Mouse (Mus musculus) embryonic facial prominence, embryonic 13.5 days (tissue): ENCODE results near the gene Slc6a6. TPM values are rescaled to one million over a fixed set of nuclear protein-coding genes. Genes with fewer than 3 reads are reported as not detected.

Source experiments
- ATAC-seq: fragments of 200-750 bp; cut with Nextera tagmentation; 2 replicates; pipeline ENCODE4 v1.8.0; 2017; ENCODE audit warnings: low read depth; ENCODE audit not compliant: insufficient number of reproducible peaks, insufficient read depth, low FRiP score, low TSS enrichment
- H3K27ac ChIP-seq: fragments of 300-500 bp; sonication (generic); 2 replicates; pipeline ENCODE4 v1.5.1; 2015; ENCODE audit warnings: moderate library complexity, mild to moderate bottlenecking, inconsistent platforms
- H3K27me3 ChIP-seq: fragments of 300-500 bp; sonication (generic); 2 replicates; pipeline ENCODE4 v1.6.1; 2015; ENCODE audit warnings: mild to moderate bottlenecking, inconsistent platforms
- H3K36me3 ChIP-seq: fragments of 300-500 bp; sonication (generic); 2 replicates; pipeline ENCODE4 v1.6.1; 2015; ENCODE audit warnings: mild to moderate bottlenecking, inconsistent platforms
- H3K4me1 ChIP-seq: fragments of 300-500 bp; sonication (generic); 2 replicates; pipeline ENCODE4 v1.6.1; 2015; ENCODE audit warnings: inconsistent platforms
- H3K4me2 ChIP-seq: fragments of 300-500 bp; sonication (generic); 2 replicates; pipeline ENCODE4 v1.6.1; 2015; ENCODE audit warnings: moderate library complexity, mild to moderate bottlenecking, inconsistent platforms
- H3K4me3 ChIP-seq: fragments of 300-500 bp; sonication (generic); 2 replicates; pipeline ENCODE4 v1.5.1; 2015; ENCODE audit warnings: mild to moderate bottlenecking, inconsistent platforms
- H3K9ac ChIP-seq: fragments of 300-500 bp; sonication (generic); 2 replicates; pipeline ENCODE4 v1.6.1; 2015; ENCODE audit warnings: mild to moderate bottlenecking, inconsistent platforms
- H3K9me3 ChIP-seq: fragments of 300-500 bp; sonication (generic); 2 replicates; pipeline ENCODE4 v1.6.1; 2016; ENCODE audit warnings: inconsistent platforms
- WGBS: fragments of 180-500 bp; shearing (Covaris S2); methylation state at CpG from one replicate; pipeline ENCODE4 v1.1.7; 2015; ENCODE audit warnings: mixed read lengths; 5-methylcytosine and 5-hydroxymethylcytosine counted together
- polyA plus RNA-seq: library from polyadenylated mRNA; unstranded; fragments of >200 nt; fragmentation: Nextera tagmentation; extraction: Ambion mirVana; gene quantifications from 2 replicates; pipeline ENCODE4 v1.2.1, GENCODE M21; 2015

Slc6a6 gene
- polyA plus RNA-seq, 1 experiment from 2014 or later = 71.4 TPM

DNA sequence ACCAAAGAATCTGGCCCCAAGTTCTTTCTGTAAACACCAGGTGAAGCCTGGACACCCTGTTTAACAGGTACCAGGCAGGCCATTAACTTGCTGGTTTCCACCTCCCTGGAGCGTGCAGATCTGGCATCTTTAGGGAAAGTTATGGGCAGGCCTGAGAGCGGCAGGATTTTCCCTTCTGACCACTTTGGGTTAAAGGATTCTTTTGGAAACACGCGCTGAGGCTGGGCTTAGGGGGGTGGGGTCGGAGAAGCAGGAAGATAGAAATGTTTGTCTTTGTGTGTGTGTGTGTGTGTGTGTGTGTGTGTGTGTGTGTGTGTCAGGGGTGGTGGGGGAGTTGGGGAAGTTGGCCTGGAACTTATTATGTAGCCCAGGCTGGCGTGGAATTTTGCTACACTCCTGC lies 4.2 kb downstream of the Slc6a6 start:
- Histone ChIP-seq H3K27me3 (no peaks in the 10 kb centered on the region), H3K27ac (no peak overlapping the region), H3K9ac (peak overlapping the region; percentile 54; the same call in 1 of the 2 replicates), H3K36me3 (peaks cover 14% of the 10 kb centered on the region), H3K4me3 (peak overlapping the region; percentile 9; the same call in 1 of the 2 replicates), H3K9me3 (no peaks in the 10 kb centered on the region), H3K4me2 (peak overlapping the region; percentile 14), H3K4me1 (peaks cover 59% of the 10 kb centered on the region)
- ATAC-seq = no peak
- whole genome bisulfite sequencing = 41% methylated on average over 6 of the region's 6 CpGs

GRCm38 (mm10) chr6:91689231-91689630 lies 5.4 kb downstream of the Slc6a6 start:
- H3K27me3 ChIP-seq = no peaks in the 10 kb centered on the region
- no peak overlapping the region for H3K4me2 ChIP-seq
- no peak for ATAC-seq
- H3K27ac ChIP-seq = no peak overlapping the region
- no peak overlapping the region for H3K9ac ChIP-seq
- H3K36me3 ChIP-seq = peaks cover 14% of the 10 kb centered on the region
- H3K4me1 ChIP-seq = peaks cover 52% of the 10 kb centered on the region
- H3K4me3 ChIP-seq = no peak overlapping the region
- no peaks in the 10 kb centered on the region for H3K9me3 ChIP-seq

DNA sequence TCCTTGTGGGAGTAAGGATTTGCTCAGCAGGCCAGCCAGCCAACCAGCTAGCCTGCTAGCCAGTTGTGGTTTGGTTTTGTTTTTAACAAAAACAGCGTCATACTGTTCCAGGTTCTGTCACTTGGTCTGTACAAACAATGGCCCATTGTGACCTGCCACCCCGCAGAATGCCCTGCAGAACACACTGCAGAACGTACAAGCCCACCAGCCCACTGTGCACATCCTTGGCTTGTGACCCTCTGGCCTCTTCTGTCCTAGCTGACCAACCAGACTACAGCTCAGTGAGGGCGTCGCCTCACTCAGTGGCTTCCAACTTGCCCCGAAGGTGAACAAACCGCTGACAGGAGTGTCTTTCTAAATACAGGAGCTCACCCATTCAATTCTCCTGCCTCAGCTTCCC lies 6.4 kb downstream of the Slc6a6 start:
- no peak for ATAC-seq
- H3K9ac ChIP-seq = no peak overlapping the region

GRCm38 (mm10) chr6:91690646-91691045 lies 6.8 kb downstream of the Slc6a6 start:
- no peak overlapping the region for H3K27ac ChIP-seq
- peaks cover 45% of the 10 kb centered on the region for H3K4me1 ChIP-seq
- ATAC-seq = no peak
- WGBS = 87% methylated on average over 7 of the region's 7 CpGs
- H3K9me3 ChIP-seq = no peaks in the 10 kb centered on the region
- no peak overlapping the region for H3K9ac ChIP-seq
- no peak overlapping the region for H3K4me2 ChIP-seq
- no peaks in the 10 kb centered on the region for H3K27me3 ChIP-seq
- H3K4me3 ChIP-seq = no peak overlapping the region
- H3K36me3 ChIP-seq = peaks cover 14% of the 10 kb centered on the region

More for the DNA sequence above, 6.4 kb downstream of the Slc6a6 start:
- Histone ChIP-seq H3K36me3 (peaks cover 14% of the 10 kb centered on the region), H3K4me1 (peaks cover 49% of the 10 kb centered on the region), H3K27ac (no peak overlapping the region), H3K27me3 (no peaks in the 10 kb centered on the region), H3K9me3 (no peaks in the 10 kb centered on the region), H3K4me3 (no peak overlapping the region), H3K4me2 (no peak overlapping the region)
- WGBS = 40% methylated on average over 7 of the region's 7 CpGs

GRCm38 (mm10) chr6:91691576-91691975 lies 7.7 kb downstream of the Slc6a6 start:
- Histone ChIP-seq H3K4me2 (no peak overlapping the region), H3K9ac (no peak overlapping the region), H3K27me3 (no peaks in the 10 kb centered on the region), H3K4me1 (peaks cover 36% of the 10 kb centered on the region), H3K27ac (no peak overlapping the region), H3K4me3 (no peak overlapping the region), H3K36me3 (peaks cover 14% of the 10 kb centered on the region), H3K9me3 (no peaks in the 10 kb centered on the region)
- ATAC-seq = no peak
- 88% methylated on average over 4 of the region's 4 CpGs for WGBS

DNA sequence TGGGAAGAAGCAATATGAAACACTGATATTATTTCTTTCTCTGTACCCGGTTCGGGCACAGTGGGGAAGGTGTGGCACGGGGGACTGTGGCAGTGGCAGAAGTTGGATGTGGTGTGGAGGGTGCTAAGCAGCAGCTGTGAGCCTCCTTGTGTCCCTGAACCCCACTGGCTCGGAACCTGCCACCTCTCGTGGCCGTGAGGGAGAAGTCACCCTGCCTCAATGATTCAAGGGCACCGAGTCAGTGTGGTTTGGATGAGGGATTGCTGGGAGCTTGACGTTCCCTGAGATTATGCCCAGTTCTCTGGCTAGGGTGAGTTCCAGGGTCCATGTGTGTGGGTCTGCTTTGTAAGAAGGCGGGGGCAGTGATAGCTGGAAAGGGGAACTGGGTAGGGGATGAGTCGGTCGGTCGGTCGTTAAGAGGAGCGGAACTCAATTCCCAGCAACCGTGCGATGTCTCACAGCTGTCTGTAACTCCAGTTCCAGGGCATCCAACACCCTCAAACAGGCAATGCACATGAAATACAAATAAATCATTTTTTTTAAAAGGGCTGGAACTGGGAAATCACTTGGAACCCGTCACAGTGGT lies 9.5 kb downstream of the Slc6a6 start:
- Histone ChIP-seq H3K27ac (no peak overlapping the region), H3K36me3 (peaks cover 17% of the 10 kb centered on the region), H3K4me2 (no peak overlapping the region), H3K9ac (no peak overlapping the region), H3K9me3 (no peaks in the 10 kb centered on the region), H3K27me3 (no peaks in the 10 kb centered on the region), H3K4me3 (no peak overlapping the region), H3K4me1 (peaks cover 20% of the 10 kb centered on the region)
- 88% methylated on average over 17 of the region's 17 CpGs for WGBS
- ATAC-seq = no peak

DNA sequence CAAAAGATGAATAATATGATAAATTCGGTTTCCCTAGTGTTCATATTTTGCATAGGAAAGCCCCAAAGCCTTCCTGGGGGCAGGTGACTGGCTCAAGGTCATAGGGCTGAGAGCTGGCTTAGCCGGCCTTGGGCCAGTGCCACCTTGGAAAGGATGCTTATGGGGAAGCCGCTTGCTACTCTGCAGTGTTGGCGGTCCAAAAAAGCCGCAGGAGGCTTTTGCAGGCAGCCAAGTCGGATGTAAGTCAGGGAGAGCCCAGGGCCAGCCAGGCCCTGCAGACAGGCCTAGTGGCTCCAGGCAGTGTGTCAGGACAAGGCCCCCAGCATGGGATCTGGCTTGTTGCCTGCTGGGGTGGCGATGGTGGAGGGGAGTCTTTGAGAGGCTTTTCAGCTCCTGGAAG lies 10.8 kb downstream of the Slc6a6 start:
- no peak for ATAC-seq
- Histone ChIP-seq H3K4me2 (no peak overlapping the region), H3K4me3 (no peak overlapping the region), H3K36me3 (peaks cover 25% of the 10 kb centered on the region), H3K9me3 (no peaks in the 10 kb centered on the region), H3K27ac (no peak overlapping the region), H3K4me1 (peaks cover 15% of the 10 kb centered on the region; the same call in 1 of the 2 replicates), H3K9ac (no peak overlapping the region), H3K27me3 (no peaks in the 10 kb centered on the region)
- WGBS = 65% methylated on average over 7 of the region's 7 CpGs

DNA sequence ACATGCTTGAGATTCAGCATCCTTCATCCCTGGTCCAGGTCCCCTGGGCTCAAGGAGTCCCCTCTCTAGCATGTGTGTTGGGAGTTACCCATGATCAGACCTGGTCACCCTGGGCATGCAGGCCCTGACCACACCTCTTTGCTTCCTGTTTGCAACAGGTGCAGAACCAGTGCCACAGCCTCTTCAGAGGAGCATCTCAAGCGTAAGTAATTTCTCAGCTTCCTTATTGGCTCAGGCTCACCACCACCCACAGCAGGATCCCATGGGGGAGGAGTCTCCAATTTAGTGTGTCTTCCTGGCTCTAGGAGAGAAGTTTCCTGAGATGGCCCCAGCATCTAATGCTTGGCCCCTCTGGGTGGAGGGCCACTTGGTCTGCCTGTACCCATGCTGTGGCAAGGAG lies 15.0 kb downstream of the Slc6a6 start:
- 0 out of 2 replicates have a peak, but pooled peaks have one; percentile 26 for ATAC-seq
- no peak overlapping the region for H3K4me2 ChIP-seq
- H3K4me3 ChIP-seq = no peak overlapping the region
- peaks cover 47% of the 10 kb centered on the region for H3K36me3 ChIP-seq
- H3K9ac ChIP-seq = no peak overlapping the region
- H3K27ac ChIP-seq = no peak overlapping the region
- peaks cover 3% of the 10 kb centered on the region; the same call in 1 of the 2 replicates for H3K4me1 ChIP-seq
- 77% methylated on average over 1 of the region's 1 CpGs for WGBS
- H3K27me3 ChIP-seq = no peaks in the 10 kb centered on the region
- no peaks in the 10 kb centered on the region for H3K9me3 ChIP-seq

DNA sequence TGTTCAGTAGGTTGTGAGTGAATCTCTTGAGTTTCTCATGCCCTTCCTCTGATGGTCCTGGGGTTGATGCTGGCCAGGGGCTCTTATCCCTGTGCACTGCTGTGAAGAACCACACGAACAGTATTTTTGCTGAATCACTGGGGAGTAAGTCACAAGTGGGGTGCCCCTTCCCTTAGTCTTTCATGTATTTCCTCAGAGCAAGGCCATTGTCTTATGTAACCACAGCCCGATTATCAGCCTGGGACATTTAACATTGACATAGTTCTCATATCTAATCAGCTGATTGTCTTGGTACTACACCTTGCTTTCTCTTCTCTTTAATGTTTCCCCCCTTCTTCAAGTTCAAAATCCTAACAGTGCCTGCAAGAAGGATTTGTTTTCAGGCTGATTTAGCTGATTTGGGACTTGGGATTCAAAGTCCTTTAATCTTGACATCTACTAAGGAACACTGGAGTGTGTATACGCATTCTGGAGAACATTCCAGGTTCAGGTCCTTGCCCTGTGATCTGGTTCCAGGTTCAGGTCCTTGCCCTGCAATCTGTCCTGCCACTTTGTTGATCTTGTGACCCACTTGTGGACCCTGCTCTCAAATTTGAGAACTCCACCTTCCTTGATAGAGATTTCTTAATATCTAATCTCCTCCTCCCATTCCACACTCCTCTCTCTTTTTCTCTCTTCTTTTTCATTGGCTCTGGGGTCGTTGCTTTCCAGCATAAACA lies 15.8 kb downstream of the Slc6a6 start:
- Histone ChIP-seq H3K9me3 (no peaks in the 10 kb centered on the region), H3K27ac (no peak overlapping the region), H3K4me1 (peaks cover 2% of the 10 kb centered on the region; the same call in 1 of the 2 replicates), H3K4me2 (no peak overlapping the region), H3K27me3 (no peaks in the 10 kb centered on the region), H3K36me3 (peaks cover 55% of the 10 kb centered on the region), H3K4me3 (no peak overlapping the region), H3K9ac (no peak overlapping the region)
- 86% methylated on average over 4 of the region's 4 CpGs for WGBS
- no peak for ATAC-seq

DNA sequence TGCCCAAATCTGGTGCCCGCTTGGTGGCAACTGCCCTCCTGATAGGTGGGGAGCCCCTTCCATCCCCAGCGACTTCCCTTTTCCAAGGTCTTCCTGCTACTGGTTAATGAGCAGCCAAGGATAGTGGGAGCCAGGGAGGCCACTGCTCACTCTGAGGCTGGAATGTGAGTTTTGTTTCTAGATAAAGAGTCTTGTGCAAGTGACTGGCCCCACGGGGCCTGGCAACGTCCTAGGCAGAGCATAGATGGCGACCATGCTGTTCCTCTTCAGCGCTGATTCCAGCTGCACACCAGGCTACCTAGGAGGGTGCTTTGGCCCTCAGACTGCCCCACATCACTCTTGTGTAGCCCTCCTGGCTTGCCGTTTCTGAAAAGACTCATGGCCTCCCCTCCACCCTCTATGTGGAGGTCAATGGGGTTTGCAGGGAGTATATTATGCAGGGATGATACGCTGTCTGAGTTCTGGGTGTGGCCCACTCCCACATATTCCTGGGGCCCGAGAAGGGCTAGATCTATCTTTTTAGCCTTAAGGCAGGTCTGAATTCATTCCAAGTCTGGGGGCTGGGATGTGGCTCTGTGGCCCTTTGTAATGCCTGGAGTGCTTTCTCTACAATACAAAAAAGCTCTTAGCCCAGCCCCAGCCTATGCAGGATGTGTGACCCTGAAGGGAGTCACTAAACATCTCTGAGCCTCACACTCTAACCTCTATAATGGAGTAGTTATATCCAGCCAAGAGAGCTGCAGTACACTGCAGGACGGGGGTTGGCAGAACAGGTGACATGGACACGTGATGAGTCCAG lies 17.2 kb downstream of the Slc6a6 start:
- Histone ChIP-seq H3K4me3 (no peak overlapping the region), H3K9ac (no peak overlapping the region), H3K27ac (no peak overlapping the region), H3K36me3 (peaks cover 64% of the 10 kb centered on the region), H3K27me3 (no peaks in the 10 kb centered on the region), H3K9me3 (no peaks in the 10 kb centered on the region), H3K4me1 (peaks cover 4% of the 10 kb centered on the region; the same call in 1 of the 2 replicates), H3K4me2 (no peak overlapping the region)
- no peak for ATAC-seq
- WGBS = 82% methylated on average over 11 of the region's 11 CpGs

DNA sequence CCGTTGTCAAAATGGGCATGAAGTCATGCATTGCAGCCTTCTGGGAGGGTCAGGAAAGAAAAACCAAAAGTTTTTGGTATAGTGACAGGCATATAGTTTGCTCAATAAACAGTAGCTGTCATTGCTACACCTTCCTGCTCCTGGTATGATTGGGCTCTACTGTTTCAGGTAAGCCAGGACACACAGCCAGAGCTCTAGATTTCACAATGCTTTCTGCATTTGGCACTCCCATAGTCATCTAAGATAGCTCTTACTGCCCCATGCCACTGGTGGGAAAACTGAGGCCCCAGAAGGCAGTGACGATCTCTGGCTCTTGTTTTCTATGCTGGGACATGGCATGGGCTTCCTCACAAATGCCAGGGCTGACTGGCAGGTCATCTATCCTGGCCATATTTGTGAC lies 19.6 kb downstream of the Slc6a6 start:
- Histone ChIP-seq H3K36me3 (peaks cover 78% of the 10 kb centered on the region), H3K4me3 (no peak overlapping the region), H3K27ac (no peak overlapping the region), H3K9me3 (no peaks in the 10 kb centered on the region), H3K4me1 (peaks cover 9% of the 10 kb centered on the region; the same call in 1 of the 2 replicates), H3K9ac (no peak overlapping the region), H3K4me2 (no peak overlapping the region), H3K27me3 (no peaks in the 10 kb centered on the region)
- 85% methylated on average over 2 of the region's 2 CpGs for WGBS
- ATAC-seq = no peak
